Mouse (Mus musculus) heart, adult 2 months (tissue): ENCODE results near the gene 1700102P08Rik. TPM values are rescaled to one million over a fixed set of nuclear protein-coding genes. Genes with fewer than 3 reads are reported as not detected.

Experiments
- DNase-seq, 2 experiments: peaks; one replicate each; pipeline ENCODE4 v3.0.0; 2021
- H3K27ac ChIP-seq: fragments of 200-600 bp; 2 replicates; pipeline ENCODE4 v1.8.1; 2022
- H3K27me3 ChIP-seq: fragments of 200-500 bp; 2 replicates; pipeline ENCODE4 v1.6.1; 2012; ENCODE audit warnings: mild to moderate bottlenecking, low read length, inconsistent platforms, mixed read lengths; ENCODE audit not compliant: control insufficient read depth, insufficient read depth
- H3K36me3 ChIP-seq: fragments of 200-500 bp; 2 replicates; pipeline ENCODE4 v1.6.1; 2012; ENCODE audit warnings: low read length, inconsistent platforms; ENCODE audit not compliant: control insufficient read depth, insufficient read depth
- H3K4me1 ChIP-seq: fragments of 200-500 bp; 2 replicates; pipeline ENCODE4 v1.6.1; 2011; ENCODE audit warnings: low read length; ENCODE audit not compliant: control insufficient read depth, insufficient read depth
- H3K4me3 ChIP-seq: fragments of 200-600 bp; 2 replicates; pipeline ENCODE4 v1.8.1; 2022
- H3K79me2 ChIP-seq: fragments of 200-500 bp; replicated peaks from 2 replicates; pipeline ENCODE4 v1.6.1; 2012; ENCODE audit warnings: mild to moderate bottlenecking, inconsistent platforms, low read length, moderate library complexity, mixed read lengths; ENCODE audit not compliant: control insufficient read depth, insufficient read depth
- H3K9ac ChIP-seq: fragments of 200-500 bp; 2 replicates; pipeline ENCODE4 v1.6.1; 2012; ENCODE audit warnings: low read depth, mild to moderate bottlenecking, control low read depth, inconsistent platforms, low read length, mixed read lengths
- CTCF ChIP-seq: fragments of 200-600 bp; IDR thresholded peaks from 2 replicates; pipeline ENCODE4 v1.8.1; 2022; ENCODE audit warnings: antibody characterized with exemption, mild to moderate bottlenecking, moderate library complexity
- EP300 ChIP-seq: fragments of 200-500 bp; IDR thresholded peaks from 2 replicates; pipeline ENCODE4 v1.6.1; 2011; ENCODE audit warnings: low read depth, low read length, control low read depth; ENCODE audit not compliant: insufficient read depth
- POLR2A ChIP-seq: fragments of 200-500 bp; IDR thresholded peaks from 2 replicates; pipeline ENCODE4 v1.6.1; 2011; ENCODE audit warnings: mild to moderate bottlenecking, low read depth, low read length, control low read depth; ENCODE audit not compliant: insufficient read depth
- WGBS: fragments of 180-500 bp; shearing (Covaris S2); methylation state at CpG from one replicate; pipeline ENCODE4 v1.1.7; 2018; 5-methylcytosine and 5-hydroxymethylcytosine counted together
- intact Hi-C: fragments of 180-260 bp; cut with DNase I; formaldehyde crosslinking; loops from one replicate; pipeline ENCODE4 v1.15.1; 2025
- polyA plus RNA-seq: library from polyadenylated mRNA; depleted of rRNA; stranded (reverse); fragments of >200 nt; gene quantifications from 2 replicates; pipeline ENCODE4 v1.2.3, GENCODE M21; 2012
- total RNA-seq, 2 experiments: library from RNA; stranded (reverse); gene quantifications; 2 replicates each; pipeline ENCODE4 v1.2.3; 2021

The 1700102P08Rik gene
- total and polyA plus RNA-seq, 3 experiments: 0.25 to 0.68 (median 0.57) TPM

DNA sequence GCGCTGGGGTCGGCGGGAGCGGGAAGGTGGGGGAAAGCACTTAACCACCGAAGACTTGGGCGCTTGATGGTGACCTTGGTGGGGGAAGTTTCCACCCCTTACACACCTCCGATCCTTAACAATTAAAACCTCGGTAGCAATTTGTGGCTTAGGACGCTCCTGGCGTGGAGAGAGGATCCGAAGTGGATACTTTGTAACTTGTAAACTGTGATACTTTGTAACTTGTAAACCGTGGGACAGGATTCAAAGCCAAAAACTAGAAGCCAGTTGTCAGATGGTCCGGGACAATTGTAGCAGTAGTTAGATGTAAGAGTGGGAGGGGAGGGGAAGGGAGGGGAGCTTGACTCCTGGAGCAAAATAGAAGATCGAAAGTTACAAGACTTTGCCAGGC lies 44.3 kb upstream of the 1700102P08Rik start:
- H3K9ac ChIP-seq: peak overlapping the region; percentile 88
- peaks cover 8% of the 10 kb centered on the region for H3K79me2 ChIP-seq
- intact Hi-C loops: no loop called here
- 0 out of 2 replicates have a peak, but pooled peaks cover 2% of the 10 kb centered on the region for H3K36me3 ChIP-seq
- peaks cover 4% of the 10 kb centered on the region for H3K4me1 ChIP-seq
- TF ChIP-seq CTCF: no peak
- no peak for TF ChIP-seq EP300
- TF ChIP-seq POLR2A: no peak
- DNase-seq: no peak
- H3K27me3 ChIP-seq: no peaks in the 10 kb centered on the region
- peak overlapping the region; percentile 92 for H3K27ac ChIP-seq
- under 1% methylated on average over 14 of the region's 14 CpGs for WGBS
- H3K4me3 ChIP-seq: peak overlapping the region; percentile 98

- WGBS: 89% methylated on average over 4 of the region's 4 CpGs
- no peak for DNase-seq
- H3K9ac ChIP-seq: no peak overlapping the region
- no peak overlapping the region for H3K27ac ChIP-seq
- no peaks in the 10 kb centered on the region for H3K27me3 ChIP-seq
- peaks cover 8% of the 10 kb centered on the region for H3K79me2 ChIP-seq
- peaks cover 4% of the 10 kb centered on the region for H3K4me1 ChIP-seq
- H3K36me3 ChIP-seq: 0 out of 2 replicates have a peak, but pooled peaks cover 2% of the 10 kb centered on the region
- TF ChIP-seq EP300 (no peak), POLR2A (no peak), CTCF (no peak)
- H3K4me3 ChIP-seq: no peak overlapping the region
- intact Hi-C loops: no loop called here
Observed at GRCm38 (mm10) chr9:108349727-108350126, 42.9 kb upstream of the 1700102P08Rik start.

GRCm38 (mm10) chr9:108378234-108378633 lies 14.4 kb upstream of the 1700102P08Rik start:
- H3K9ac ChIP-seq: no peak overlapping the region
- TF ChIP-seq EP300 (no peak), CTCF (no peak), POLR2A (no peak)
- no peak overlapping the region for H3K4me3 ChIP-seq
- H3K27me3 ChIP-seq: no peaks in the 10 kb centered on the region
- no peak overlapping the region for H3K27ac ChIP-seq
- H3K36me3 ChIP-seq: peaks cover 2% of the 10 kb centered on the region
- no peaks in the 10 kb centered on the region for H3K4me1 ChIP-seq
- no peak for DNase-seq
- intact Hi-C loops: no loop called here
- 0 out of 2 replicates have a peak, but pooled peaks cover 2% of the 10 kb centered on the region for H3K79me2 ChIP-seq
- WGBS: 57% methylated on average over 9 of the region's 9 CpGs

- Histone ChIP-seq H3K27ac (no peak overlapping the region), H3K79me2 (0 out of 2 replicates have a peak, but pooled peaks cover 2% of the 10 kb centered on the region), H3K27me3 (no peaks in the 10 kb centered on the region), H3K36me3 (peaks cover 2% of the 10 kb centered on the region), H3K4me3 (no peak overlapping the region), H3K9ac (no peak overlapping the region), H3K4me1 (no peaks in the 10 kb centered on the region)
- WGBS: 86% methylated on average over 5 of the region's 5 CpGs
- no peak for TF ChIP-seq EP300
- TF ChIP-seq CTCF: no peak
- intact Hi-C loops: no loop called here
- DNase-seq: no peak
Observed at GRCm38 (mm10) chr9:108378736-108379135, 13.9 kb upstream of the 1700102P08Rik start.

- Histone ChIP-seq H3K27ac (no peak overlapping the region), H3K9ac (no peak overlapping the region), H3K79me2 (0 out of 2 replicates have a peak, but pooled peaks cover 2% of the 10 kb centered on the region), H3K36me3 (peaks cover 2% of the 10 kb centered on the region), H3K4me3 (no peak overlapping the region), H3K4me1 (no peaks in the 10 kb centered on the region), H3K27me3 (no peaks in the 10 kb centered on the region)
- intact Hi-C loops: no loop called here
- WGBS: 77% methylated on average over 4 of the region's 4 CpGs
- no peak for TF ChIP-seq POLR2A
- no peak for TF ChIP-seq CTCF
- no peak for TF ChIP-seq EP300
- DNase-seq: no peak
Observed at GRCm38 (mm10) chr9:108379294-108379693, 13.3 kb upstream of the 1700102P08Rik start.

DNA sequence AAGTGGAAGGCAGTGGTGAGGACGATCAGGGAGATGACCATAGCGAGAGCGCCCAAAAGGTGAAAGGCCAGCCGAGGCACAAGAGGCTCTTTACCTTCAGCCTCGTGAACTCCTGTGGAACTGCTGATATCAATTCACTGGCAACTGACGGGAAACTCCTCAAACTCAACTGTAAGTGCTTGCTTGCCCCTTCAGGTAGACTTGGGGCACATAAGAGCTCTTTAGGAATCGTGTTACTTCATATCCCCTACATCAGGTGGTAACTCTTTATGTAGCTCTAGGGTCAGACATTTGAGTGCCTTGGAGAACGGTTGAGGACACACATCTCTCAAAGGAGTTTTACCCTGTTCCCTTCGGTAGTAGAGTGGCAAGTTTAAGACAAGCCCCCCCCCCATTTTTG lies 11.2 kb upstream of the 1700102P08Rik start:
- WGBS: 95% methylated on average over 9 of the region's 9 CpGs
- intact Hi-C loops: loop anchor here (5.0 kb wide), 1 partner anchor 71 kb away; no protein-coding TSS in a partner anchor
- Histone ChIP-seq H3K36me3 (peaks cover 2% of the 10 kb centered on the region), H3K79me2 (0 out of 2 replicates have a peak, but pooled peaks cover 2% of the 10 kb centered on the region), H3K27me3 (no peaks in the 10 kb centered on the region), H3K27ac (no peak overlapping the region), H3K4me3 (no peak overlapping the region), H3K9ac (no peak overlapping the region), H3K4me1 (no peaks in the 10 kb centered on the region)
- no peak for DNase-seq
- no peak for TF ChIP-seq POLR2A
- no peak for TF ChIP-seq EP300
- TF ChIP-seq CTCF: no peak
